Mouse (Mus musculus) cerebellum, adult (tissue): ENCODE measurements around the gene Vezt.
A peak's percentile ranks its signal among the peaks of the same experiment; 100 is the strongest.

Source experiments
- ATAC-seq: cut with Nextera tagmentation; 2 replicates; pipeline ENCODE4 v1.9.2; 2017; ENCODE audit warnings: mild to moderate bottlenecking, moderate library complexity, mixed read lengths; ENCODE audit not compliant: insufficient number of reproducible peaks, low FRiP score, low TSS enrichment

Gene Vezt

DNA sequence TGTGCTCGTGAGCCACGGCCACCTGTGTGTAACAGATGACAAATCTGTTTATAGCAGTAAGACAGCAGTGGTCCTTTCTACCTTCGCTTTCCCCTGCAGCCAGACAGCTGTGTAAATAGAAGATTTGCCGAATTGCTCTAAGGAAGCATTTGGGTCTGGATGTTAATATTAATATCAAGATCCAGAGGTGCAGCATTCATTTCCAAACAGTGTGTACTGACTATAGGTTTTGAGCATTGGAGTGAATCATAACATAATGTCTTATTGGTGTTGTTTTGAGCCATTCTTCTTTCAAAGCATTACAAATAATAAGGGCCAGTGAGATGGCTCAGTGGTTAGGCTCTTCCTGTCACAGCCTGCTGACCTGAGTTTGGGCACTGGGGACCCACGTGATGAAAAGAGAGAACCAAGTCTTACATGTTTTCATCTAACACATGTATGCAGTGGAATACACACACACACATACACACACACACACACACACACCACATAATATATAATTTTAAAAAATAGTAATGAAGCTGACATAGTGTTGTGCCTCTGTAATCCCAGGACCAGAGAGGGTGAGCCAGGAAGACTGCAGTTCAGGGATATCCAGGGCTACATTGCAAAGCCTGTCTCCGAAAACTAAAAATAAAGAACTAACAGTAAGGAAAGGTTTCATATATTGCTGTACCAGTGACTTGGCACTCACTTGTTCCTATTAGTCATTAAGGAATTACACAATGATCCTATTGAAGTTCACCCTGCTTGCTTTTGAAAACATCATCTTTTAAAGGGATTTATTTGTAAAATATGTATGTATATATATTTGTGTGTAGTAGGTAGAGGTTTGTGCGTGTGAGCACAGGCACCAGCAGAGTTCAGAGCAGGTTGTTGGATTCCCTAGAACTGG is 3.0 kb upstream of the Vezt start:
- no peak for ATAC-seq

DNA sequence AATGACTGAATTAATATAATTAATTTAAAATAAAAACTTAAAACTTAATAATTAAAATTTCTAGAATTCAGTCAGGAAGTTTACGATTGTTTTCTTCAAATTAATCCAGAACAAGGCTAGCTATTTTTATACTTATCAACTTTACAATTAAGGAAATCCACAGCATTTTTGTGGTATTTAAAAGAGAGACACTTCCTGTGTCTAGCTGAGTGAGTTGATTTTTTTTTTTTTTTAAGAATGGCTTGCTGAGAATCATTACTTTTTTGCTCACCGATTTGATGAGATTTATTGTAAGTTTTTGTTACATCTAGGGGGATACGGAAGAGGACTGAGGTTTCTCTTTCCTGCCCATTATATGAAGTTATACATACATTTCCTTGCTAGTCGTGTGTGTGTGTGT is 2.0 kb upstream of the Vezt start:
- no peak for ATAC-seq

DNA sequence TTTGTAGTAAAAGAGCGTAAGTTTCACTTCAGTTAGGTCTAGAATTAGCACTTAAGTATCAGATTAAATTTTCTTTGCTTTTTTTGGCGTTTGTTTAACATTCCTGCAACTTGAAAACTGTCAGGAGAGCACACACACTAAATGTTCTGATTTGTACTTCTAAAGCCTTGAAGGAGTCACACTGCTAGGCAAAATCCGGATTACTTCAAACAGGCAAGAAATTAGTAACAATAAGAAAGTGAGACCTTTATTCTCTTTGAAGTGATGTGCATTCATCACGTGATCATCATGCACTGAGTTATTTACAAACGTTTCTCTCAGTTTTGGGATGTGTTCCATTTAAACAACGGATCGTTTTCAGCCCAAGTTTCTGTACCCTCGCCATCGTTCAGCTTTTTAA is 1.6 kb upstream of the Vezt start:
- no peak for ATAC-seq

DNA sequence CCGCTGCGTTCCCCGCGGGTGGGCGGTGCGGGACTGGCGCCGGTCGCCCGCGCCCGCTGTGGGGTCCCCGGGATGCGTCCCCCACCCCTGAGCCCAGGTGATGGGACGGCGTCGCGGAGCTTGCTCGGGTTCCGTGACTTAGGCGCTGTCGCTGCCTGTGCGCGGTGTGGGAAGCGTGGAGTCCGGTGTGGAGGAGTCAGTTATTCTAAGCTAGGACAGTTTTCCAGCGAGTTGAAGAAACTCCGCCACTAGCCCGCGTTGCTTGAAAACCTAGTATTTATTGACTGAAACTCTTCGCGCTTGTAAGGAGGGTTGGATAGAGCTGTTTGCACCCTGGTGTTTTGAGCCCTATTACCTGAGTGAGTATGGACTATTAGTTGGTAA is 750 bp upstream of the Vezt start:
- ATAC-seq: peak; percentile 31

DNA sequence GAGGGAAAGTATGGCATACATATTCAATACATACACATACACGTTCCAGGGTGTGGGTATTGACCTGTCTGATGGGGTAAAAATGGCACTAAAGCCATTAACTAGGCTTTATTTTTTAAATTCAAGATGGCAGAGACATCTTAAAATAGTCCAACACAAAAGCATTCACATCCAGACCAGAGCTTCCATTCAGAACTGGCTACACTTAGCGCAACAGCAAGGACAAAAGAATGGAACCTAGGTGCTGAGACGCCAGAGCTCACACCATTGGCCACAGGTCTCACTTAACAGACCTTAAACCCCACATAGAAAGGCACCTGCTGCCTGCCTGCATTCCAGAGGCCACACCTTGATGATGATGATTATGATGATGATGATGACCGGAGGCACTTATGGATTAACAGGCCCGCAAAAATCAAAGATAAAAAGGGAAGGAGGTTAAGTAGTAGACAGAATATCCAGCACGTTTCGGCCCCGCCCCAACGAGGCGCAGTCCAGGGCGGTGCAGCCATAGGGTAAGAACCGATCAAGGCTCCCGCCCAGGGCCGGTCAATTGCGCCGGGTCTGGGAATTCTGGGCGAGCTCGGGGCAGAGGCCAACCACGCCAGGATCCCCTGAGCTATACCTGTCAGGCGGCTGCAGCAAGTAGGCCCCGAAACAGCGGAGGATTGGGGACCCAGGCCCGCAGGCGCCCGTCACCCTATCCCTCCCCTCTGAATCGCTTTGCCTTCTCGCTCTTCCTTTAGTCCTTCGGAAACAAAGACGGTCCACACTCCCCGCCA is 550 bp downstream of the Vezt start:
- ATAC-seq: peak; percentile 59

DNA sequence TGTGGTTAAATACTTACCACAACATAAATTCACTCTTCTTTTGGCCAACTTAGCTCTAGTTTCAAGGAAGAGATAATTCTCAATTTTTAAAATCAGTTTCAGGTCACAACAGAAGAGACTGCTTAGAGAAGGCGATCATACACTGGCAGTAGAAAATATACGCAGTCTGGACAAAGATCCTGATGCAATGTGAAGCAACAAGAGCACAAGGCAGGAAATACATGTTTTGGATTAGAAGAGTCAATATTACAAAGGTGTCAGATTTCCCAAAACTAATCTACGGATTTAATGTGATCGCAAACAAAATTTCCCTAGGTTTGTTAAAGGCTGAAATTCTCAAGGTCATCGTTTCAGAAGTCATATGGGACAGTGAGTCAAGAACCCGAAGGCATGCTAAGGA is 4.5 kb downstream of the Vezt start:
- no peak for ATAC-seq

DNA sequence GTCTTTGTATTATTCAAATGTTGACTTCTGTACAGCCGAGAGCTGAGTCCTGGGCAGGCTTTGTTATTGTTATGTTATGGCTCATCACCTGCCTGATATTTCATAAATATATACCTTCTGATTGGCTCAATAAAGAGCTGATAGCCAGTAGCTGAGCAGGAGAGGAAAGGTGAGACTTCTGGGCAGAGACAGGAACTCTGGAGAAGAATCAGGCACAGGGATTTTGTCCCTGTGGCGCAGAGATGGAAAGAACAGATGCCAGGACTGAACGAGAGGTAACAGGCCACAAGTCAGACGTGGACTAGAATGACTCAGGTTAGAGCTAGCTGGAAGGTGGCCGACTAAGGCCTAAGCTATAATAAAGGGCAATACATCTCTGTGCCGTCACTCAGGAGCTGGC is 7.1 kb downstream of the Vezt start:
- ATAC-seq: no peak

DNA sequence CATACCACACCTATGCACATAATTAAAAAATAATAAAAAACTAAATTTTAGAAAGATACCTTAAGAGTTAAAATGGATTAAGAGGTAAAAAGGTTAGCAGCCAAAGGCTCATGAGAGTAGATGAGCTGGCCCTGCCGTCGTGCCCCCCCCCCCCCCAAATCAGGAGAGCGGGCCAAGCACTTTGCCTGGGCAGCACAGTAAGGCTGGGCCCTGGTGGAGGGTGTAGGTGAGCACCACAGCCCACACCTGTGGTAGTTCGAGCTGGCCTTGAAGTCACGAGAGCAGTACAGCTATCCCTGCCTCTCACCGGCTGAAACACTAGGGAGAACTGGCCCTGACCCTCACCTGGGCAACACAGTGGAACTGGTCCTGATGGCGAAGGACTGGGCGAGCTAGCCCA is 10.5 kb downstream of the Vezt start:
- ATAC-seq: no peak

DNA sequence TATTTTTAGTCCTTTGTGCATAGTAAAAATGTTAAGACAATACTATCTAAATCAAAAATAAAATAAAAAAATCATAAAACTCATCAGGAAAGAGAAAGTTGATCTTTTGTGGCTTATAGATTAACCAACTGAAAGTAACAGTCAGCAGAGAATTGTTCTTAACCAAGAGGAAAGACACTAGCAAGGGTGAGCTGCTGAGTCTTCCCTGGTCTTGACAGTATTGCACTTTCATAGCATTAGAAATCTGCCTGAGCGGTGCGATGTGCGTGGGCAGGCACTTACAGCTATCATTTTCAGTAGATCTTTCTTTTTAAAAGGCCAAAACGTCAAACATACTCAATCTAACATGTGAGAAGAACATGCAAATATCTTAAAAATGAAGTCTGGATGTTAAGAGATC is 14.6 kb downstream of the Vezt start:
- no peak for ATAC-seq

DNA sequence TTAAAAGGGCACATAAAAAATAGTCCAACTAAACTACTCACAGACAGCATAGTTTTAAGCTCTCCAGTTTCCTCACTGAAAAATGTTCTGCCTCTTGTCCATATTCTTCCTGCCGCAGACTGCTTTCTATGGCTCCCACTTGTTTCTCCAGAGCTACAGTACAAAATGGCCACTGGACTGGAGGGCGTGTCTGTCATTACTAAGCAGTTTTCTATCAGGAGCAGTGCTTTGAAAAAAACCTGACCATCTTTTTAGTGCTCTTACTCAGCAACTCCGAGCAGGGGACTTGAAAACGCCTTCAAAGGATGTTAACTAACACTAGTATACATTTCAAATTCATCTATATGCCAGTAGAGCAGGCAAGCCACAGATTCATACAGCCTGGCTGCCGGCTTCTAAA is 15.0 kb downstream of the Vezt start:
- ATAC-seq: no peak

DNA sequence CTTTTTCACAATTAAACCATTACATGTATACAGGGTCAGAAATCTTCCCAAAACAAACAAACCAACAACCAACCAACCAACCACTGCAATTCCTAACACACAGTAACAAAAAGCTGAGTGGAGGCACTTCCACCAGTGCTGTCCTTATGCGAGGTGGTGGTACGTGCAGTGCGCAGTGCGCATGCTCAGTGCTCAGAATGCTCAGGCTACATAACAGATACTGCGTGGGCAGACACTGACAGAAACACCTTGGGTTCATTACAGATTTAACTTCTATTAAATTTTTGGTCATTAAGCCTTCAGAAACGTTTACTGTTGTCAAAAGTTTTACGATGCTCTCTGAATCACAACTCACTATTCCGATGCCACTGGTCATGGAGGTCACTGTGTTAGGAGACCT is 18.2 kb downstream of the Vezt start:
- ATAC-seq: no peak

DNA sequence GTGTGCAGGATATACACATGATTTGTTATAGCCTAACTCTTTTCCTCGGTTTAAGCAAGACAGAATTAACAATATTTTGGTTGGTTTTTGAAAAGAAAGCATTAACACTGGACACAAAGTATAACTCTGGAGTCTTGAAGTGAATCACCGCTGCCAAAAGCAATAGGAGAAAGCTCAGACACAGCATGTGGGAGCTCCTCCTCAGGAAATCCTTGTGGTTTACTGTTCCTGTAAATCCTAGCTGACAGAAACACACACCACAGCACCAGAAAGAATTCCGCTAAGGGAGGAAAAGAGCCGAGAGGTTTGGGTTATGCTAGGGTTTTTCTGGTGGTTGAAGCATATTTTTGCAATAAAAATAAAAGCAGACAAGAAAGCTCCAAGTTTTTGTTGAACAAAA is 21.4 kb downstream of the Vezt start:
- no peak for ATAC-seq

DNA sequence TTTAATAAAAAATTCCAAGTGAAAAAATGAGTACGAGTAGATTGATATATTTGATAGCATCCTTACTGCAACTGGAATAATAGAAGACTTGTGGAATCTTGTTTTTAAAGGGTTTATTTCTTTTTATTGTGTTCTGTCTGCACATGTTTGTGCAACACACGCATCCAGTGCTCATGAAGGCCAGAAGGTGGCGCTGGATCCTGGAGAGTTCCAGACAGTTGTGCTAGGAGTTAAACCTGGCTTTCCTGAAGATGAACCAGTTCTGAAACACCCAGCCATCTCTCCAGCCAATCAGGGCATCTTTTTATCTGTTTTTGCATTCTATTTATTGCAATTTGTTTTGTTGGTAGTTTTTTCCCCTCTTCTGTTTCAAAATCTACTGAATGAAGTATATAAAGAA is 22.4 kb downstream of the Vezt start:
- no peak for ATAC-seq

DNA sequence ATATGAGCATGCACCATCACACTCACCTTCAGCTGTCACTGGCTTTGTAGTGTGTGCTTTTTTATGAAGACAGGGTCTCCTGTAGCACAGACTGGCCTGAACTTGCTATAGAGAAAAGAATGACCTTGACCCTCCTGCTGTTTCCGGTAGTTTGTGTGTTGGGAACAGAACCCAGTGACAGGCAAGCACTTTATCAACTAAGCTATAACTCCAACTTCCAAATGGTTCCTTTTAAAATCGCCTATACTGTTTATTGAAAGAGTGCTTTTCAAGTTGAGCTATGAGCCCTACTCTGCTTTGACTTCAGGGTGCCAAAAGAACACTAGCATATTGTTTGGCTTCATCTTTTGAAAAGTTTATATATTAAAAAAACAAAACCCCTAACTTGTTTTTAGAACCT is 24.6 kb downstream of the Vezt start:
- ATAC-seq: no peak

DNA sequence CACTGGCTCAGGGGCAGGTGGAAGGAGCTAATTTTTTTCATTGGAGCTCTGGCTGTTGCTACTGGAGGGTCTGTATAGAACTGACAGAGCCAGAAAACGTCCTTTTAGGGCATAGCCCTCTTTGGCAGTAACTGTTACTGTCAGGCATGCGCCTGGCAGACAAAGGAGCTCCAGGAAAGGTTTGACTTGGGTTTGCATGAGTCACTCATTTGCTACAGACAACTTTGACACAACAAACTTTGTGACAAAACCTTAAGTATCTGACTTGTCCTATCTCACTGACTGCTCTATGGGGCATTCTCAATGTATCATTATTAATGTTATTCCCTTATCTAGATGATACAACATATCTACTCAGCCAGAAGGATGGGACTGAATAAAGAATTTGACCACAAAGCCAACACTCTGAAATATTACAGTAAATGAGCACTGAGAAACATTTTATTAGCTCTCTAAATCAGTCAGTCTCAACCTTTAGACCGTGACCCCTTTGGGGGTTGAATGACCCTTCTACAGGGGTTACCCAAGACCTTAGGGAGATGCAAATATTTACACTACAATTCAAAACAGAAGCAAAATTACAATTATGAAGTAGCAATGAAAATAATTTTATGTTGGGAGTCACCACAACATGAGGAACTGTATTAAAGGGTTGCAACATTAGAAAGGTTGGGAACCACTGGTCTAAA is 25.5 kb downstream of the Vezt start:
- ATAC-seq: no peak

DNA sequence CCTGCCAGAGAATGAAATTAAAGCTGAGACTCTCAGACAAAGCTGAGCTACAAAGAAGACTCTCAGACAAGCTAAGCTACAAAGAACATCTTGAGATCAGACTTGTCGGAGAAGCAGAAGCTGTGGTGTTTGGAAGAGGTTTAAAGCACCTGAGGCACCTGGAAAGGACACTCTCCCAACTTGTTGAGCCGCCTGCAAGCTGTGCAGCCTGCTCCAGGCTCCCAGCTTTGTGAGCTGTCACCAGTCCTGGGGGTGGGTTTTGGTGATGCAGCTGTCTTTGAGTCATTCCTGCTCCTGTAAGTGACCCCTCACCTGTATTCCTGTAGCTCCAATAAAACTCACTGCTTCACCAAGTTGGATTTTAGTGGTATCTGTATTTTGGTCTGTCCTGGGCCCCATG is 27.3 kb downstream of the Vezt start:
- no peak for ATAC-seq

DNA sequence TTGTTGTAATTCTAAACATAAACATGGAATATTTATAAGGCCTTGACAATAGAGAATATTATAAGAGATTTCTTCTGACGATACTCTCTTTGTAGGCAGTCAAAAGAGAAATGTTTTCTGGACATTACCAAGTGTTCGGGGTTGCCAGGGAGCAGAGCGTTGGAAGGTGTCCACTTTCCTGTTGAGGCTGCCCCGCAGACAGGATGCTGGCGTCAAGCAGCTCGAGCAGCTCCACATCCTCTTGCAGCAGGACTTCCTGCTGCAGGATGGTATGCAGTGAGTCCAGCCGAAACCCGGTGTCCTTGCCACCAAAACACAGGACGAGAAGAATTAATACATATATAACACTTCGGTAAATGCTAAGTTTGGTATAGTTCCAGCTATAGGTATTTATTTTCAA is 35.4 kb downstream of the Vezt start:
- no peak for ATAC-seq

DNA sequence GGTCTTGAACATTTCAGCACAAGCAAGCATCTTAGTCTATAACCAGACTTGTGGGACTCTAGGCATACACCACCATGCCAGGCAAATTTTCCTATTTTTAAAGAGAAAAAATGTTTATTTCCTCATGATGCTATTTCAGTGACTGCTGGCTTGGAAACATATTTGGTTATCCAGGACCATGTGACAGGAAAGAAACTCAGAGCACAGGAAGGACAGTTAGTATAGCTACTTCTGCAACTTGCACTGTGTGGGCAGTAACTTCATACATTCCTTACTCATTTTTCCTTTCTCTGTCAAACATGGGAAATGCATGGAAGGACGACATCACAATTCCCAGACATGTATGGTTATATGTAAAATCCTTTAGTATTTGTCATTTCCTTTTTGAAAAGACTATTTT is 36.3 kb downstream of the Vezt start:
- no peak for ATAC-seq

DNA sequence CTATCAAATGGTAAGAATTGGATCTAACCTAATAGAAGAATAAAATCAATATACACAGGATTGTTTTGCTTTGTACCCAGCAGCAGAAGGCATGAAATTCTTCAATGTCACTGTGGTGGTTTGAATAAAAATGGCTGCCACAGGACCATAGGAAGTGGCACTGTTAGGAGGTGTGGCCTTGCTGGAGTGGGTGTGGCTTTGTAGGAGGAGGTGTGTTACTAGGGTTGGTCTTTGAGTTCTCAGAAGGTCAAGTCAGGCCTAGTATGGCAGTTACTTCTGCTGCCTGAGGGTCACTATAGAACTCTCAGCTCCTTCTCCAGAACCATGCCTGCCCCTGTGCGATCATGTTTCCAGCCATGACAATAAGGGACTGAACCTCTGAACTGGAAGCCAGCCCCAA is 40.5 kb downstream of the Vezt start:
- ATAC-seq: no peak

DNA sequence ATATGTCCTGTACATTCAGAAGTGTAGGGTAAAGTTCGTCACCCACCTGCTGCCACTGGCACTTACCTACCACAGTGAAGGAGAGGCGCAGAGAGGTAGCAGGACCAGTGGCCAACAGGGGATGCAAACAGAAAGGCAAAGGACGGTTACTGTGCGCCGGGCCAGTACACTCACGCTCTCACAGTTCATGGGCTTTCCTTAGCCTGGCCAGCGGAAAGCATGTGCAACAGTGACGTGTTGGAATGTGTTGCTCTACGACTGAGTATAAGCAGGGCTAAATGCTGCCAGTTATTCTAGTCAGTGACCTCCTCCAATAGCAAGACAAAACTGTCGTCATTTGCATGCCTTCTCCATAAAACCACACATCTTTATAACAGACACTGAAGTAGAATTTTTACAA is 41.5 kb downstream of the Vezt start:
- no peak for ATAC-seq

DNA sequence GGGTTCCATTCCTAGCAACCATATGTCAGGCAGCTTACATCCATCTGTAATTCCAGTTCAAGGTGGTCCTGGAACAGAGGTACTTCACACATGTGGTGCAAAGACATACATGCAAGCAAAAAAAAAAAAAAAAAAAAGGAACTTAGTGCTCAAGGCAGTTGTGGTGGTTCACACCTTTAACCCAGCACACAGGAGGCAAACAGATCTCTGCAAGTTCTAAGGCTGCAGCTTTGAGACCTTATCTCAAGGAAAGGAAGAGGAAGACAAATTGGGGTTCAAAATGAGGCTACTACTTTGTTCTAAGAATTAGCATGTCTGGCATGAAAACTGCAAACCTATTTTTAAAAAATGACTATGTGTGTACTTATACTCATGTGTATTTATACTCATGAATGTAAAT is 50.3 kb downstream of the Vezt start:
- no peak for ATAC-seq
